Mouse (Mus musculus) C2C12 (cell line): ENCODE results near the gene Pgghg. TPM values are rescaled to one million over a fixed set of nuclear protein-coding genes. Genes with fewer than 3 reads are reported as not detected.

Experiments
- H3K27me3 ChIP-seq: one replicate; pipeline ENCODE4 v1.6.1; 2011; ENCODE audit not compliant: control insufficient read depth, insufficient read depth, insufficient read length
- H3K36me3 ChIP-seq: one replicate; pipeline ENCODE4 v1.6.1; 2011; ENCODE audit not compliant: control insufficient read depth, insufficient read depth
- H3K4me3 ChIP-seq: one replicate; pipeline ENCODE4 v1.5.1; 2011; ENCODE audit warnings: mild to moderate bottlenecking, control low read depth; ENCODE audit not compliant: poor library complexity, insufficient read depth, severe bottlenecking
- H3K79me2 ChIP-seq: one replicate; pipeline ENCODE4 v1.6.1; 2011; ENCODE audit not compliant: control insufficient read depth, insufficient read depth
- H3K79me3 ChIP-seq: one replicate; pipeline ENCODE4 v1.6.1; 2011; ENCODE audit warnings: low read depth, control low read depth
- H3ac ChIP-seq: one replicate; pipeline ENCODE3; 2011; ENCODE audit warnings: low read depth; ENCODE audit not compliant: control insufficient read depth, insufficient read length
- CEBPB ChIP-seq: IDR thresholded peaks from one replicate; pipeline ENCODE4 v1.6.1; 2011; ENCODE audit warnings: low read depth, mild to moderate bottlenecking, control low read depth, moderate library complexity
- CTCF ChIP-seq: IDR thresholded peaks from one replicate; pipeline ENCODE4 v1.5.1; 2011; ENCODE audit not compliant: control insufficient read depth, insufficient read depth, insufficient read length
- FOSL1 ChIP-seq: IDR thresholded peaks from one replicate; pipeline ENCODE4 v1.8.0; 2011; ENCODE audit warnings: mild to moderate bottlenecking, low read length; ENCODE audit not compliant: poor library complexity, insufficient read depth, severe bottlenecking
- MAX ChIP-seq: IDR thresholded peaks from one replicate; pipeline ENCODE4 v1.6.1; 2011; ENCODE audit warnings: mild to moderate bottlenecking, control low read depth
- MYOD1 ChIP-seq: IDR thresholded peaks from one replicate; pipeline ENCODE4 v1.6.1; 2011; ENCODE audit warnings: low read depth; ENCODE audit not compliant: control insufficient read depth, insufficient read length
- MYOG ChIP-seq: IDR thresholded peaks from one replicate; pipeline ENCODE4 v1.6.1; 2011; ENCODE audit not compliant: control insufficient read depth, insufficient read length; ENCODE audit errors: extremely low read depth
- USF1 ChIP-seq: IDR thresholded peaks from one replicate; pipeline ENCODE4 v1.6.1; 2011; ENCODE audit warnings: low read depth, mild to moderate bottlenecking, control low read depth, moderate library complexity
- polyA plus RNA-seq: library from polyadenylated mRNA; unstranded; fragments of >200 nt; fragmentation: generic; extraction: Trizol; gene quantifications from one replicate; pipeline ENCODE4 v1.2.1, GENCODE M21; 2012; ENCODE audit warnings: missing spikeins

The Pgghg gene
- polyA plus RNA-seq, 1 experiment = 12.2 TPM

DNA sequence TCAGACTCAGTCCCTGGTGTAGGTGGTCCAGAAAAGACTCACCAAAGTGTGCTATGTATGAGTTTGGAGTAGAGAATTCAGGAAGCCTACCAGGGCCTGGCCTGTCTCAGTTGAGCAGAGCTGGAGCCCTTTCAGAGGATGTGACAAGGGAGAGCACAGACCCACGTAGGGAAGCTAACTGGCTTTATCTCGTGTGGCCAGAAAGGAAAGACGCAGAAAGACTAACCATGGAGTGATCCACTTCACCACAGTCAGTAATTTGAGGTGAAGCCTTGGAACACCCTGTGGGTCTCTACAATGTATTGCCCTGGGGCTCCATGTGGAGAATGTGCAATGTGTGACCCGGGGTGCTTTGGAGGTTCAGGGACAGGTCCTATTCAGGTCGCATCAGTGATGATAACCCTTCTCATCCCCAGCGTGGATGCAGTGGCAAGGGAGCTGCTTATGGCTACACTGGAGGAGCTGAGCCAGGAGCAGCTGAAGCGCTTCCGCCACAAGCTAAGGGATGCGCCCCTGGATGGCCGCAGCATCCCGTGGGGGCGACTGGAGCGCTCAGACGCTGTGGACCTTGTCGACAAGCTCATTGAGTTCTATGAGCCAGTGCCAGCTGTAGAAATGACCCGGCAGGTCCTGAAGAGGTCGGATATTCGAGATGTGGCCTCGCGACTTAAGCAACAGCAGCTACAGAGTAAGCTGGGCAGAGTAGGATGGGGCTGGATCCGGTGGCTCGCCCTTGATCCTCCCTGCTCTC is 19.8 kb upstream of the Pgghg start:
- H3K79me3 ChIP-seq = no peaks in the 10 kb centered on the region
- no peak overlapping the region for H3ac ChIP-seq
- no peaks in the 10 kb centered on the region for H3K36me3 ChIP-seq
- H3K27me3 ChIP-seq = peaks cover 59% of the 10 kb centered on the region
- TF ChIP-seq MAX = no peak
- TF ChIP-seq CTCF = no peak
- TF ChIP-seq USF1 = no peak
- no peak for TF ChIP-seq CEBPB
- TF ChIP-seq FOSL1 = no peak
- TF ChIP-seq MYOD1 = no peak
- TF ChIP-seq MYOG = no peak
- no peaks in the 10 kb centered on the region for H3K79me2 ChIP-seq
- no peak overlapping the region for H3K4me3 ChIP-seq

DNA sequence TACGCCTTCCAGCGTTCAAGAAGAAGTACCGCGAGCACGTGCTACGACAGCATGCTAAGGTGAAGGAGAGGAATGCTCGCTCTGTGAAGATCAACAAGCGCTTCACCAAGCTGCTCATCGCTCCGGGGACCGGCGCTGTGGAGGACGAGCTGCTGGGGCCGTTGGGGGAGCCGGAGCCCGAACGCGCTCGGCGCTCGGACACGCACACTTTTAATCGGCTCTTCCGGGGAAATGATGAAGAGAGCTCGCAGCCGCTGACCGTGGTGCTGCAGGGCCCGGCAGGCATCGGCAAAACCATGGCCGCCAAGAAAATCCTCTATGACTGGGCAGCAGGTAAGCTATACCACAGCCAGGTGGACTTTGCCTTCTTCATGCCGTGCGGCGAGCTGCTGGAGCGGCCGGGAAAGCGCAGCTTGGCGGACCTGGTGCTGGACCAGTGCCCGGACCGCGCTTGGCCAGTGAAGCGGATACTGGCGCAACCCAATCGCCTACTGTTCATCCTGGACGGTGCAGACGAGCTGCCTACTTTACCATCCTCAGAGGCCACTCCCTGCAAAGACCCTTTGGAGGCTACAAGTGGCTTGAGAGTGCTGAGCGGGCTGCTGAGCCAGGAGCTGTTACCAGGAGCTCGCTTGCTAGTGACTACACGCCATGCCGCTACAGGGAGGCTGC is 18.7 kb upstream of the Pgghg start:
- no peak for TF ChIP-seq USF1
- TF ChIP-seq FOSL1 = no peak
- TF ChIP-seq CTCF = no peak
- TF ChIP-seq MAX = no peak
- TF ChIP-seq CEBPB = no peak
- TF ChIP-seq MYOG = no peak
- H3K27me3 ChIP-seq = peaks cover 63% of the 10 kb centered on the region
- no peak overlapping the region for H3ac ChIP-seq
- H3K79me3 ChIP-seq = no peaks in the 10 kb centered on the region
- no peak overlapping the region for H3K4me3 ChIP-seq
- no peaks in the 10 kb centered on the region for H3K79me2 ChIP-seq
- no peaks in the 10 kb centered on the region for H3K36me3 ChIP-seq

DNA sequence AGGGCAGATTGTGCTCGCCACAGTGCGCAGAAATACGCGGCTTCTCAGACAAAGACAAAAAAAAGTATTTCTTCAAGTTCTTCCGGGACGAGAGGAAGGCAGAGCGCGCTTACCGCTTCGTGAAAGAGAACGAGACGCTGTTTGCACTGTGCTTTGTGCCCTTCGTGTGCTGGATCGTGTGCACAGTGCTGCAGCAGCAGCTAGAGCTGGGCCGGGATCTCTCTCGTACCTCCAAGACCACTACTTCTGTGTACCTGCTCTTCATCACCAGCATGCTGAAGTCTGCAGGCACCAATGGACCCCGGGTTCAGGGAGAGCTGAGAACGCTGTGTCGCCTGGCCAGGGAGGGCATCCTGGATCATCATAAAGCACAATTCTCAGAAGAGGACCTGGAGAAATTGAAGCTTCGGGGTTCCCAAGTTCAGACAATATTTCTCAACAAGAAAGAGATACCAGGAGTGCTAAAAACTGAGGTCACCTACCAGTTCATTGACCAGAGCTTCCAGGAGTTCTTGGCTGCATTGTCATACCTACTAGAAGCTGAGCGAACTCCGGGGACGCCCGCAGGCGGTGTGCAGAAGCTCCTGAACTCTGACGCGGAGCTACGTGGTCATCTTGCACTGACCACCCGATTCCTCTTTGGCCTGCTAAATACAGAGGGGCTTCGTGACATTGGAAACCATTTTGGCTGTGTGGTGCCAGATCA is 18.0 kb upstream of the Pgghg start:
- Histone ChIP-seq H3K79me3 (no peaks in the 10 kb centered on the region), H3K79me2 (no peaks in the 10 kb centered on the region), H3ac (no peak overlapping the region), H3K36me3 (no peaks in the 10 kb centered on the region), H3K27me3 (peaks cover 66% of the 10 kb centered on the region), H3K4me3 (no peak overlapping the region)
- no peak for TF ChIP-seq MAX
- TF ChIP-seq CEBPB = no peak

DNA sequence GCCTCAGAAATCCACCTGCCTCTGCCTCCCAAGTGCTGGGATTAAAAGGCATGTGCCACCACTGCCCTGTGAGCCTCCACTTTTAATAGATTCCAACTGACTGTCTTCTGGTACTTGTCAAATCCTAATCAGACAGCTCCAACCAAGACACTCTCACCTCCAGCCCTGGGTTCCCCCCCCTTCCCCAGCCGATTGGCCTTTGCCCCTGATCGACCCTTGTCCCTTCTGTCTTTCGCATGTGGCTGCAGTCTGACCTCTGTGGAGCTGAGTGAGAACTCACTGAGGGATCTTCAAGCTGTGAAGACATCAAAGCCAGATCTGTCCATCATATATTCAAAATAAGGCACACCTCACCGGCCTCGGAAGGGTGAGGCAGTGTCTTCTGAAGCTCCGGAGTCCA is 14.0 kb upstream of the Pgghg start:
- Histone ChIP-seq H3K79me2 (no peaks in the 10 kb centered on the region), H3K4me3 (no peak overlapping the region)

DNA sequence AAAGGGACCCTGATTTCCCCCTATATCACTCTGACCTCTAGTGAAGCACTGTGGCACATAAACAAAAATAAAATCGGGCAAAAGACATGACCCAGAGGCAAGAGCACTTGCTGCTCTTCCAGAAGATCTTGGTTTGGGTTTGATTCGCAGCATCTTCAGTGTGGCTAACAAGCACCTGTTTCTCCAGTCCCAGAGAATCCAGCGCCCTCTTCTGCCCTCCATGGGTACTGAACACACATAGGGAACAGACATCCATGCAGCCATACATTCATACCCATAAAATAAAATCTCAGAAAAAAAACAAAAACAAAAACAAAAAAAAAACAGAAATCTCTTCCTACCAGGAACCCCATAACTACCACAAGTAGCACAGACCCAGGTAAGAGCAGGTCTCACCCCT is 2.8 kb upstream of the Pgghg start:
- no peaks in the 10 kb centered on the region for H3K36me3 ChIP-seq
- no peaks in the 10 kb centered on the region for H3K79me3 ChIP-seq
- peaks cover 13% of the 10 kb centered on the region for H3K27me3 ChIP-seq
- no peaks in the 10 kb centered on the region for H3K79me2 ChIP-seq
- TF ChIP-seq MAX = no peak
- TF ChIP-seq CEBPB = no peak
- TF ChIP-seq USF1 = no peak
- TF ChIP-seq MYOD1 = no peak
- TF ChIP-seq FOSL1 = no peak
- no peak for TF ChIP-seq MYOG
- no peak overlapping the region for H3K4me3 ChIP-seq
- no peak overlapping the region for H3ac ChIP-seq

More for the DNA sequence above, 14.0 kb upstream of the Pgghg start:
- Histone ChIP-seq H3K36me3 (no peaks in the 10 kb centered on the region), H3ac (no peak overlapping the region), H3K79me3 (no peaks in the 10 kb centered on the region), H3K27me3 (peaks cover 40% of the 10 kb centered on the region)
- TF ChIP-seq CTCF (no peak), FOSL1 (no peak), USF1 (no peak), MYOD1 (no peak), CEBPB (no peak), MAX (no peak), MYOG (no peak)

DNA sequence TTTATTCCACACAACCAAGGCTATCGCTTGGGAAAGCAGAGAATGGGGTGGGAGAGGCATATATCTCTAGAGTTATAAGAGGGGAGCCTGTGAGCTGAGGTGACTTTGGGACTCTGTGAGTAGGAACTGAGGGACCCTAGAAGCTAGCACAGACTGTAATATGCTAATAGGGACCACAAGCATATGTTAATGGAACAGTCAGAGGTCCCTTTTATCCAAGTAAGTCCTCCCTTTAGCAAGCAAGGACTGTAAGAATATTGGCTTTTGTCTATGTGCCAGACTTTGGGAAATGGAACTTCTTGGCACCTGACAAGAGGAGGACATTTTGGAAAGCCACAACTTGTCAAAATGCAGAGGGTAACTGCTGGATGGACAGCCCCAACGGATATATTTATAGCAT is 2.3 kb upstream of the Pgghg start:
- H3K79me3 ChIP-seq = no peaks in the 10 kb centered on the region
- H3K4me3 ChIP-seq = no peak overlapping the region
- H3K79me2 ChIP-seq = no peaks in the 10 kb centered on the region
- H3K36me3 ChIP-seq = peaks cover 4% of the 10 kb centered on the region
- peaks cover 13% of the 10 kb centered on the region for H3K27me3 ChIP-seq
- H3ac ChIP-seq = no peak overlapping the region
- TF ChIP-seq FOSL1 = no peak
